Comparison of ENCODE assay signal across 16 mouse cellular contexts in genomic region chr15:12273325-12274052, GRCm38 (mm10). TPM values are rescaled to one million over a fixed set of nuclear protein-coding genes. Genes with fewer than 3 reads are reported as not detected.
A peak's percentile ranks its signal among the peaks of the same experiment; 100 is the strongest.
DNase-seq lines count a peak whose midpoint lies in the region; ATAC-seq and TF ChIP-seq lines count a peak whose summit lies in the region.
"Had no signal": no experiment of that assay in that cellular context is flagged by ENCODE, and none has a peak within 500 bp of the region (broad histone marks: within the 10 kb centered on the region; RNA-seq: fewer than 3 reads in every experiment).

No protein-coding gene starts in this region.

- no peak overlapping the region for H3K4me3 ChIP-seq in forebrain, embryonic 11.5 days (ENCODE audit: low read depth, low read length)
- no peak overlapping the region for H3K4me3 ChIP-seq in forebrain, postnatal 0 days (ENCODE audit: low read depth, low read length)
- H3K4me3 ChIP-seq in midbrain, embryonic 13.5 days (replicated peaks): no peak overlapping the region
- H3K4me3 ChIP-seq in midbrain, embryonic 16.5 days (ENCODE audit: low read depth, low read length): no peak overlapping the region
- no peak overlapping the region for H3K4me3 ChIP-seq in intestine, postnatal 0 days (ENCODE audit: low read depth, low read length)
- H3K4me3 ChIP-seq: embryonic facial prominence, embryonic 12.5 days; heart, adult 2 months; limb, embryonic 10.5 days had no signal

- no peaks in the 10 kb centered on the region for H3K27me3 ChIP-seq in forebrain, embryonic 11.5 days (ENCODE audit: control insufficient read depth, insufficient read depth, low read length)
- H3K27me3 ChIP-seq in forebrain, postnatal 0 days (ENCODE audit: insufficient read depth, low read length): no peaks in the 10 kb centered on the region
- H3K27me3 ChIP-seq in midbrain, embryonic 13.5 days: no peaks in the 10 kb centered on the region
- no peaks in the 10 kb centered on the region for H3K27me3 ChIP-seq in midbrain, embryonic 16.5 days (ENCODE audit: control insufficient read depth, insufficient read depth, low read depth, low read length)
- no peaks in the 10 kb centered on the region for H3K27me3 ChIP-seq in intestine, postnatal 0 days (replicated peaks; ENCODE audit: control insufficient read depth, insufficient read depth, low read length)
- H3K27me3 ChIP-seq: embryonic facial prominence, embryonic 12.5 days had no signal

- ATAC-seq in forebrain, embryonic 11.5 days (replicated peaks; ENCODE audit: low FRiP score): no peak
- no peak for ATAC-seq in forebrain, postnatal 0 days
- 0 out of 2 replicates have a peak, but pooled peaks have one; percentile 35 for ATAC-seq in midbrain, embryonic 13.5 days
- ATAC-seq in midbrain, embryonic 16.5 days: no peak
- peak; percentile 58 for ATAC-seq in megakaryocyte progenitor cell, adult 5-6 weeks (replicated peaks; ENCODE audit: poor library complexity)
- ATAC-seq in intestine, postnatal 0 days: no peak

- peak; percentile 47 for DNase-seq in forebrain, embryonic 11.5 days (ENCODE audit: low spot score)
- DNase-seq in forebrain, postnatal 0 days: no peak
- DNase-seq in kidney, adult 9 months: peak; percentile 24
- DNase-seq in kidney, postnatal 10 days: no peak
- DNase-seq: heart, adult 2 months; heart, postnatal 14 days; right cerebral cortex, postnatal 14 days; thymus, postnatal 36 days had no signal

- 84% methylated on average over 12 of the region's 12 CpGs for WGBS in forebrain, embryonic 11.5 days
- WGBS in forebrain, postnatal 0 days: 83% methylated on average over 12 of the region's 12 CpGs
- WGBS in midbrain, embryonic 13.5 days: 84% methylated on average over 12 of the region's 12 CpGs
- 83% methylated on average over 12 of the region's 12 CpGs for WGBS in midbrain, embryonic 16.5 days
- 77% methylated on average over 12 of the region's 12 CpGs for WGBS in intestine, postnatal 0 days

- H3K9ac ChIP-seq in forebrain, embryonic 11.5 days (ENCODE audit: low read length): no peak overlapping the region
- H3K9ac ChIP-seq in forebrain, postnatal 0 days: no peak overlapping the region
- no peak overlapping the region for H3K9ac ChIP-seq in midbrain, embryonic 13.5 days (replicated peaks)
- H3K9ac ChIP-seq in midbrain, embryonic 16.5 days (ENCODE audit: low read depth, low read length): no peak overlapping the region
- no peak overlapping the region for H3K9ac ChIP-seq in intestine, postnatal 0 days (ENCODE audit: low read depth, low read length)
- H3K9ac ChIP-seq: embryonic facial prominence, embryonic 12.5 days; liver, embryonic 14.5 days had no signal

- no peak overlapping the region for H3K27ac ChIP-seq in forebrain, embryonic 11.5 days (ENCODE audit: low read depth, low read length)
- H3K27ac ChIP-seq in forebrain, postnatal 0 days (ENCODE audit: low read depth, low read length): no peak overlapping the region
- H3K27ac ChIP-seq in midbrain, embryonic 13.5 days: no peak overlapping the region
- no peak overlapping the region for H3K27ac ChIP-seq in midbrain, embryonic 16.5 days (ENCODE audit: low read length)
- no peak overlapping the region for H3K27ac ChIP-seq in intestine, postnatal 0 days (ENCODE audit: low read depth, low read length)
- H3K27ac ChIP-seq: embryonic facial prominence, embryonic 12.5 days; heart, adult 2 months; limb, embryonic 10.5 days; liver, embryonic 14.5 days; macrophage had no signal

- 0 out of 2 replicates have a peak, but pooled peaks cover 2% of the 10 kb centered on the region for H3K36me3 ChIP-seq in forebrain, embryonic 11.5 days (ENCODE audit: control insufficient read depth, insufficient read depth, low read length)
- peaks cover 21% of the 10 kb centered on the region for H3K36me3 ChIP-seq in forebrain, postnatal 0 days (ENCODE audit: insufficient read depth)
- H3K36me3 ChIP-seq in midbrain, embryonic 13.5 days: peaks cover 27% of the 10 kb centered on the region
- peaks cover 8% of the 10 kb centered on the region for H3K36me3 ChIP-seq in midbrain, embryonic 16.5 days (ENCODE audit: control insufficient read depth, insufficient read depth, low read length)
- peaks cover 23% of the 10 kb centered on the region for H3K36me3 ChIP-seq in intestine, postnatal 0 days (ENCODE audit: control insufficient read depth, insufficient read depth)

- TF ChIP-seq CTCF in forebrain, postnatal 0 days (IDR thresholded peaks at IDR 0.05; ENCODE audit: low read depth): no peak
- no peak for TF ChIP-seq CTCF in intestine, postnatal 0 days (IDR thresholded peaks at IDR 0.05; ENCODE audit: low read depth)

- H3K9me3 ChIP-seq in forebrain, embryonic 11.5 days (ENCODE audit: control insufficient read depth, low read length): no peaks in the 10 kb centered on the region
- no peaks in the 10 kb centered on the region for H3K9me3 ChIP-seq in forebrain, postnatal 0 days (ENCODE audit: low read length)
- no peaks in the 10 kb centered on the region for H3K9me3 ChIP-seq in midbrain, embryonic 13.5 days
- no peaks in the 10 kb centered on the region for H3K9me3 ChIP-seq in midbrain, embryonic 16.5 days (replicated peaks; ENCODE audit: control insufficient read depth, low read length, poor library complexity, severe bottlenecking)
- H3K9me3 ChIP-seq in intestine, postnatal 0 days (ENCODE audit: control insufficient read depth): no peaks in the 10 kb centered on the region
- H3K9me3 ChIP-seq: embryonic facial prominence, embryonic 12.5 days; limb, embryonic 10.5 days had no signal

- H3K4me1 ChIP-seq in forebrain, embryonic 11.5 days (replicated peaks; ENCODE audit: control insufficient read depth, insufficient read depth, low read length): no peaks in the 10 kb centered on the region
- no peaks in the 10 kb centered on the region for H3K4me1 ChIP-seq in forebrain, postnatal 0 days (ENCODE audit: insufficient read depth)
- H3K4me1 ChIP-seq in midbrain, embryonic 13.5 days (replicated peaks): no peaks in the 10 kb centered on the region
- H3K4me1 ChIP-seq in midbrain, embryonic 16.5 days (ENCODE audit: control insufficient read depth, insufficient read depth, low read length): no peaks in the 10 kb centered on the region
- no peaks in the 10 kb centered on the region for H3K4me1 ChIP-seq in intestine, postnatal 0 days (replicated peaks; ENCODE audit: control insufficient read depth, insufficient read depth, low read length)
- H3K4me1 ChIP-seq: embryonic facial prominence, embryonic 12.5 days; limb, embryonic 10.5 days had no signal

- no peak overlapping the region for H3K4me2 ChIP-seq in forebrain, embryonic 11.5 days (ENCODE audit: low read depth, low read length, severe bottlenecking)
- H3K4me2 ChIP-seq in forebrain, postnatal 0 days (ENCODE audit: low read depth): no peak overlapping the region
- H3K4me2 ChIP-seq in midbrain, embryonic 13.5 days (replicated peaks): no peak overlapping the region
- H3K4me2 ChIP-seq in midbrain, embryonic 16.5 days (ENCODE audit: low read length): no peak overlapping the region
- H3K4me2 ChIP-seq in intestine, postnatal 0 days (replicated peaks; ENCODE audit: low read depth): no peak overlapping the region
- H3K4me2 ChIP-seq: embryonic facial prominence, embryonic 12.5 days had no signal

RNA-seq across cellular contexts. Expression of gene Golph3, which starts 47.8 kb away (rescaled TPM):
- 102 and 103 TPM in 2 replicates for polyA plus RNA-seq in forebrain, embryonic 11.5 days (2014; fragmentation: Nextera tagmentation; extraction: Ambion mirVana)
- total RNA-seq in forebrain, postnatal 0 days (2014; rRNA removed): 78.5 and 106 TPM in 2 replicates
- polyA plus RNA-seq in forebrain, postnatal 0 days (2015; fragmentation: Nextera tagmentation; extraction: Ambion mirVana): 45.0 and 51.3 TPM in 2 replicates
- 68.6 and 70.8 TPM in 2 replicates for polyA plus RNA-seq in midbrain, embryonic 13.5 days (2015; fragmentation: Nextera tagmentation; extraction: Ambion mirVana)
- 61.6 and 61.7 TPM in 2 replicates for polyA plus RNA-seq in midbrain, embryonic 16.5 days (2015; fragmentation: Nextera tagmentation; extraction: Ambion mirVana)
- 110 and 118 TPM in 2 replicates for total RNA-seq in megakaryocyte progenitor cell, adult 5-6 weeks (2015)
- 86.6 and 94.4 TPM in 2 replicates for total RNA-seq in megakaryocyte progenitor cell, adult 5-6 weeks (2017)
- 67.9 and 70.0 TPM in 2 replicates for polyA plus RNA-seq in intestine, postnatal 0 days (2015; fragmentation: Nextera tagmentation; extraction: Ambion mirVana)

RNA-seq across cellular contexts. Expression of gene 1810049J17Rik, which starts 48.2 kb away (rescaled TPM):
- 1.0 TPM in 1 of 2 replicates, not detected in the other for polyA plus RNA-seq in forebrain, embryonic 11.5 days (2014; fragmentation: Nextera tagmentation; extraction: Ambion mirVana)
- total RNA-seq in forebrain, postnatal 0 days (2014; rRNA removed): not detected in 2 replicates
- 0.72 and 2.1 TPM in 2 replicates for polyA plus RNA-seq in forebrain, postnatal 0 days (2015; fragmentation: Nextera tagmentation; extraction: Ambion mirVana)
- 0.67 TPM in 1 of 2 replicates, not detected in the other for polyA plus RNA-seq in midbrain, embryonic 13.5 days (2015; fragmentation: Nextera tagmentation; extraction: Ambion mirVana)
- polyA plus RNA-seq in midbrain, embryonic 16.5 days (2015; fragmentation: Nextera tagmentation; extraction: Ambion mirVana): not detected in 2 replicates
- total RNA-seq in megakaryocyte progenitor cell, adult 5-6 weeks (2015): not detected in 2 replicates
- 0.58 TPM in 1 of 2 replicates, not detected in the other for total RNA-seq in megakaryocyte progenitor cell, adult 5-6 weeks (2017)
- polyA plus RNA-seq in intestine, postnatal 0 days (2015; fragmentation: Nextera tagmentation; extraction: Ambion mirVana): 6.5 and 6.9 TPM in 2 replicates
- total RNA-seq: heart, adult 2 months had no signal
- polyA plus RNA-seq: heart, adult 2 months had no signal

Comparison
In these comparisons a context has a peak if more than half of its experiments do, and no peak if none do; other contexts are left out.
1. ATAC-seq: peak in midbrain, embryonic 13.5 days (single experiment) and megakaryocyte progenitor cell, adult 5-6 weeks (single experiment); none in forebrain, embryonic 11.5 days (single experiment), forebrain, postnatal 0 days (single experiment), midbrain, embryonic 16.5 days (single experiment) and intestine, postnatal 0 days (single experiment).
2. DNase-seq: peak in forebrain, embryonic 11.5 days (single experiment) and kidney, adult 9 months (single experiment); none in forebrain, postnatal 0 days (single experiment) and kidney, postnatal 10 days (single experiment).